Mouse (Mus musculus) CD8-positive naive resting alpha-beta T cell, adult 2 months (primary cell): ENCODE data around the gene Nek2.
A peak's percentile ranks its signal among the peaks of the same experiment; 100 is the strongest.

ENCODE experiments used
- DNase-seq, 2 experiments: peaks; one replicate each; pipeline ENCODE4 v3.0.0; 2022; ENCODE audit warnings: low read depth in 2 of 2, low spot score in 2 of 2

Gene Nek2

GRCm38 (mm10) chr1:191821326-191822091, at the start of gene Nek2:
TSS of gene Nek2 (plus strand) at chr1:191821444.
- peak; percentile 78 to 89 for DNase-seq

GRCm38 (mm10) chr1:191774106-191774505, 47.1 kb upstream of the Nek2 start:
- DNase-seq: no peak

GRCm38 (mm10) chr1:191775116-191775515, 46.1 kb upstream of the Nek2 start:
- no peak for DNase-seq

- no peak for DNase-seq
These were observed 43.7 kb upstream of the Nek2 start for GRCm38 (mm10) chr1:191777521-191777920.

GRCm38 (mm10) chr1:191780470-191780869, 40.8 kb upstream of the Nek2 start:
- DNase-seq: no peak

- no peak for DNase-seq
These were observed 36.1 kb upstream of the Nek2 start for GRCm38 (mm10) chr1:191785108-191785507.

- no peak for DNase-seq
These were observed 35.0 kb upstream of the Nek2 start for GRCm38 (mm10) chr1:191786255-191786654.

GRCm38 (mm10) chr1:191787379-191787778, 33.9 kb upstream of the Nek2 start:
- DNase-seq: no peak

- no peak for DNase-seq
These were observed 28.3 kb upstream of the Nek2 start for GRCm38 (mm10) chr1:191792991-191793390.

GRCm38 (mm10) chr1:191793888-191794532, 27.2 kb upstream of the Nek2 start:
- no peak for DNase-seq

- DNase-seq: no peak
These were observed 24.9 kb upstream of the Nek2 start for GRCm38 (mm10) chr1:191796238-191796896.

GRCm38 (mm10) chr1:191802093-191802819, 19.0 kb upstream of the Nek2 start:
- no peak for DNase-seq

- DNase-seq: no peak
These were observed 18.2 kb upstream of the Nek2 start for GRCm38 (mm10) chr1:191802820-191803655.

- DNase-seq: no peak
These were observed 16.5 kb upstream of the Nek2 start for GRCm38 (mm10) chr1:191804747-191805146.

- no peak for DNase-seq
These were observed 15.5 kb upstream of the Nek2 start for GRCm38 (mm10) chr1:191805788-191806187.

- no peak for DNase-seq
These were observed 14.5 kb upstream of the Nek2 start for GRCm38 (mm10) chr1:191806740-191807139.

- no peak for DNase-seq
These were observed 13.3 kb upstream of the Nek2 start for GRCm38 (mm10) chr1:191807979-191808378.

- no peak for DNase-seq
These were observed 12.5 kb upstream of the Nek2 start for GRCm38 (mm10) chr1:191808688-191809223.

GRCm38 (mm10) chr1:191811774-191812173, 9.5 kb upstream of the Nek2 start:
- no peak for DNase-seq

GRCm38 (mm10) chr1:191812949-191813691, 8.1 kb upstream of the Nek2 start:
- DNase-seq: no peak
